In the genomic region with DNA sequence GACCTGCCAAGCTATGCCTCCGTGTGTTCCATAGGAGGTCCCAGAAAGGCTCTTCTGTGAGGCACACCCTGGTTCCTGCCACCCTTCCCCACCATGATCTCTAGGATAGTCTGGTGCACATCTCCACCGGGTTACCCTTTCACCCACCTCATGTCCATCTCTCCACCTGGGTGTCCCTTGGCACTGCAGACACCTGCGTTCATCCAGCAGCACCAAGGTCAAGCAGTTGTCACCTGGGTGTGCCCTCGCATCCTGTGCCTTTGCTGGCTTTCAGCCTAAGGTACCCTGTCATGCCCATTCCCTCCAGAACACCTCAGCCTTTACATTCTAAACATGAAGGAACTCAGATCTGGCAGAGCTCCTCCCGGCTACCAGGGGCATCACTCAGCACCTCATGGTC, we compare ENCODE assay signal across 21 mouse cellular contexts. TPM values are rescaled to one million over a fixed set of nuclear protein-coding genes. Genes with fewer than 3 reads are reported as not detected.
A peak's percentile ranks its signal among the peaks of the same experiment; 100 is the strongest.
DNase-seq lines count a peak whose midpoint lies in the region; ATAC-seq lines count a peak whose summit lies in the region.
"Had no signal": no experiment of that assay in that cellular context is flagged by ENCODE, and none has a peak within 500 bp of the region (broad histone marks: within the 10 kb centered on the region; RNA-seq: fewer than 3 reads in every experiment).

No protein-coding gene starts in this region.

- no peak overlapping the region for H3K27ac ChIP-seq in midbrain, embryonic 11.5 days (ENCODE audit: low read depth, low read length)
- no peak overlapping the region for H3K27ac ChIP-seq in midbrain, embryonic 16.5 days (ENCODE audit: low read length)
- H3K27ac ChIP-seq: embryonic facial prominence, embryonic 10.5 days; embryonic facial prominence, embryonic 12.5 days; forebrain, embryonic 13.5 days; forebrain, embryonic 15.5 days had no signal

- peak; percentile 5 for DNase-seq in cerebellum, adult 11 months
- DNase-seq in cerebellum, adult 8-10 months = peak; percentile 9
- DNase-seq in cerebellum, postnatal 14 days = no peak
- peak; percentile 47 for DNase-seq in cerebellum, adult 9-11 months
- DNase-seq in cerebellum, postnatal 25 days = no peak
- DNase-seq in midbrain, embryonic 11.5 days (ENCODE audit: low spot score, missing footprints) = peak; percentile 59
- DNase-seq: adrenal gland, adult 8-10 months; adrenal gland, postnatal 14 days; adrenal gland, postnatal 36 days; B cell, adult 2 months; forebrain, postnatal 0 days had no signal

- no peak overlapping the region for H3K4me2 ChIP-seq in midbrain, embryonic 11.5 days
- H3K4me2 ChIP-seq in midbrain, embryonic 16.5 days (ENCODE audit: low read length) = no peak overlapping the region
- H3K4me2 ChIP-seq: embryonic facial prominence, embryonic 12.5 days; forebrain, embryonic 13.5 days; forebrain, embryonic 15.5 days had no signal

- H3K4me3 ChIP-seq in midbrain, embryonic 11.5 days (ENCODE audit: low read depth, low read length) = no peak overlapping the region
- H3K4me3 ChIP-seq in midbrain, embryonic 16.5 days (ENCODE audit: low read depth, low read length) = no peak overlapping the region
- H3K4me3 ChIP-seq: embryonic facial prominence, embryonic 10.5 days; embryonic facial prominence, embryonic 12.5 days; forebrain, embryonic 13.5 days; forebrain, embryonic 15.5 days had no signal

- WGBS in midbrain, embryonic 11.5 days = 89% methylated on average over 5 of the region's 5 CpGs
- WGBS in midbrain, embryonic 16.5 days = 89% methylated on average over 5 of the region's 5 CpGs

- H3K9ac ChIP-seq in midbrain, embryonic 11.5 days (ENCODE audit: low read length) = no peak overlapping the region
- H3K9ac ChIP-seq in midbrain, embryonic 16.5 days (ENCODE audit: low read depth, low read length) = no peak overlapping the region
- H3K9ac ChIP-seq: embryonic facial prominence, embryonic 12.5 days; forebrain, embryonic 13.5 days; forebrain, embryonic 15.5 days; forebrain, postnatal 0 days had no signal

- H3K36me3 ChIP-seq in midbrain, embryonic 11.5 days (ENCODE audit: control insufficient read depth, insufficient read depth, low read length) = no peaks in the 10 kb centered on the region
- no peaks in the 10 kb centered on the region for H3K36me3 ChIP-seq in midbrain, embryonic 16.5 days (ENCODE audit: control insufficient read depth, insufficient read depth, low read length)
- H3K36me3 ChIP-seq: embryonic facial prominence, embryonic 10.5 days; embryonic facial prominence, embryonic 12.5 days; forebrain, embryonic 15.5 days; G1E had no signal

- ATAC-seq in cerebellum, adult (ENCODE audit: insufficient number of reproducible peaks, low FRiP score, low TSS enrichment) = no peak
- no peak for ATAC-seq in midbrain, embryonic 11.5 days (ENCODE audit: low FRiP score)
- no peak for ATAC-seq in midbrain, embryonic 16.5 days
- ATAC-seq: activated CD4-positive, CD25-positive, alpha-beta regulatory T cell, adult 4 months; CD4-positive, CD25-positive, alpha-beta regulatory T cell, adult 4 months; forebrain, embryonic 13.5 days; forebrain, embryonic 15.5 days; forebrain, postnatal 0 days; Patski had no signal

- H3K27me3 ChIP-seq in midbrain, embryonic 11.5 days (ENCODE audit: control insufficient read depth, insufficient read depth, low read length) = no peaks in the 10 kb centered on the region
- H3K27me3 ChIP-seq in midbrain, embryonic 16.5 days (ENCODE audit: control insufficient read depth, insufficient read depth, low read depth, low read length) = no peaks in the 10 kb centered on the region
- H3K27me3 ChIP-seq: forebrain, embryonic 15.5 days had no signal

- H3K9me3 ChIP-seq in midbrain, embryonic 11.5 days (ENCODE audit: control insufficient read depth, low read length) = no peaks in the 10 kb centered on the region
- no peaks in the 10 kb centered on the region for H3K9me3 ChIP-seq in midbrain, embryonic 16.5 days (replicated peaks; ENCODE audit: control insufficient read depth, low read length, poor library complexity, severe bottlenecking)
- H3K9me3 ChIP-seq: embryonic facial prominence, embryonic 10.5 days; embryonic facial prominence, embryonic 12.5 days; forebrain, embryonic 13.5 days; forebrain, embryonic 15.5 days; G1E had no signal

- H3K4me1 ChIP-seq in midbrain, embryonic 11.5 days (ENCODE audit: control insufficient read depth, insufficient read depth, low read length) = peaks cover 12% of the 10 kb centered on the region
- peaks cover 10% of the 10 kb centered on the region for H3K4me1 ChIP-seq in midbrain, embryonic 16.5 days (ENCODE audit: control insufficient read depth, insufficient read depth, low read length)

RNA-seq across cellular contexts. Expression of gene Mmel1, which starts 3.0 kb away (rescaled TPM):
- polyA plus RNA-seq in midbrain, embryonic 11.5 days (2014; fragmentation: Nextera tagmentation; extraction: Ambion mirVana) = 0.29 and 0.56 TPM in 2 replicates
- 0.31 and 0.98 TPM in 2 replicates for polyA plus RNA-seq in midbrain, embryonic 16.5 days (2015; fragmentation: Nextera tagmentation; extraction: Ambion mirVana)
- polyA plus RNA-seq: activated CD4-positive, CD25-positive, alpha-beta regulatory T cell, adult 4 months; CD4-positive, CD25-positive, alpha-beta regulatory T cell, adult 4 months; Patski had no signal

RNA-seq across cellular contexts. Expression of gene Ttc34, which starts 29.1 kb away (rescaled TPM):
- polyA plus RNA-seq in midbrain, embryonic 11.5 days (2014; fragmentation: Nextera tagmentation; extraction: Ambion mirVana) = 0.25 and 0.31 TPM in 2 replicates
- polyA plus RNA-seq in midbrain, embryonic 16.5 days (2015; fragmentation: Nextera tagmentation; extraction: Ambion mirVana) = 1.5 and 2.9 TPM in 2 replicates
- polyA plus RNA-seq: activated CD4-positive, CD25-positive, alpha-beta regulatory T cell, adult 4 months; CD4-positive, CD25-positive, alpha-beta regulatory T cell, adult 4 months; G1E; Patski had no signal

RNA-seq across cellular contexts. Expression of gene Fam213b, which starts 32.5 kb away (rescaled TPM):
- polyA plus RNA-seq in midbrain, embryonic 11.5 days (2014; fragmentation: Nextera tagmentation; extraction: Ambion mirVana) = 39.6 and 41.8 TPM in 2 replicates
- 59.3 and 64.5 TPM in 2 replicates for polyA plus RNA-seq in midbrain, embryonic 16.5 days (2015; fragmentation: Nextera tagmentation; extraction: Ambion mirVana)
- polyA plus RNA-seq: G1E had no signal

Comparison
In these comparisons a context has a peak if more than half of its experiments do, and no peak if none do; other contexts are left out.
1. DNase-seq: peak in cerebellum, adult 11 months (single experiment), cerebellum, adult 8-10 months (single experiment), cerebellum, adult 9-11 months (single experiment) and midbrain, embryonic 11.5 days (single experiment); none in cerebellum, postnatal 14 days (0 of 2) and cerebellum, postnatal 25 days (0 of 2).